Mouse (Mus musculus) MEL (cell line): ENCODE data around the gene Hgfac. TPM values are rescaled to one million over a fixed set of nuclear protein-coding genes. Genes with fewer than 3 reads are reported as not detected.

Experiments used
- DNase-seq: peaks from one replicate; pipeline ENCODE4 v3.0.0; 2011; ENCODE audit warnings: low read depth, low spot score
- H3K27ac ChIP-seq: 2 replicates; pipeline ENCODE4 v1.5.1; 2012; ENCODE audit warnings: low read depth, mild to moderate bottlenecking, control low read depth, low read length, moderate library complexity; ENCODE audit not compliant: control insufficient read depth
- H3K27me3 ChIP-seq, 2 experiments: fragments of 150-350 bp in 1 of 2; sonication (generic) in 1 of 2; 2 replicates each; pipeline ENCODE4 v1.6.1; 2012; ENCODE audit warnings: low read length in 2 of 2, mild to moderate bottlenecking in 2 of 2, improper control_type of control experiment in 1 of 2, moderate library complexity in 1 of 2; ENCODE audit not compliant: insufficient read depth in 2 of 2, control insufficient read depth in 1 of 2
- H3K36me3 ChIP-seq, 2 experiments: 2 replicates each; pipeline ENCODE4 v1.6.1; 2012 to 2014; ENCODE audit warnings: low read length in 2 of 2, improper control_type of control experiment in 1 of 2, inconsistent platforms in 1 of 2, mild to moderate bottlenecking in 1 of 2; ENCODE audit not compliant: insufficient read depth in 2 of 2, control insufficient read depth in 1 of 2
- H3K4me1 ChIP-seq, 2 experiments: fragments of 150-350 bp in 1 of 2; sonication (generic) in 1 of 2; 2 replicates each; pipeline ENCODE4 v1.6.1; 2012; ENCODE audit warnings: low read length in 2 of 2, improper control_type of control experiment in 1 of 2, mild to moderate bottlenecking in 1 of 2; ENCODE audit not compliant: insufficient read depth in 2 of 2, control insufficient read depth in 1 of 2
- H3K4me3 ChIP-seq, 2 experiments: fragments of 150-350 bp in 1 of 2; sonication (generic) in 1 of 2; 2 replicates each; pipeline ENCODE4 v1.5.1; 2012; ENCODE audit warnings: low read depth in 2 of 2, low read length in 2 of 2, mild to moderate bottlenecking in 2 of 2, moderate library complexity in 2 of 2, control low read depth in 1 of 2, improper control_type of control experiment in 1 of 2; ENCODE audit not compliant: control insufficient read depth in 1 of 2, insufficient read depth in 1 of 2
- H3K79me2 ChIP-seq: 2 replicates; pipeline ENCODE4 v1.6.1; 2012; ENCODE audit warnings: mild to moderate bottlenecking, low read length, moderate library complexity; ENCODE audit not compliant: control insufficient read depth, poor library complexity, insufficient read depth
- H3K9ac ChIP-seq: 2 replicates; pipeline ENCODE4 v1.6.1; 2012; ENCODE audit warnings: low read depth, mild to moderate bottlenecking, control low read depth, low read length, moderate library complexity; ENCODE audit not compliant: control insufficient read depth, poor library complexity, severe bottlenecking
- H3K9me3 ChIP-seq: fragments of 150-350 bp; sonication (generic); replicated peaks from 2 replicates; pipeline ENCODE4 v1.6.1; 2012; ENCODE audit warnings: mild to moderate bottlenecking, low read length, improper control_type of control experiment, moderate library complexity; ENCODE audit not compliant: insufficient read depth
- BHLHE40 ChIP-seq: IDR thresholded peaks from 2 replicates; pipeline ENCODE4 v1.6.1; 2012; ENCODE audit warnings: low read depth, mild to moderate bottlenecking, inconsistent platforms, low read length, improper control_type of control experiment, borderline replicate concordance
- CHD1 ChIP-seq: IDR thresholded peaks from 2 replicates; pipeline ENCODE4 v1.6.1; 2012; ENCODE audit warnings: low read depth, mild to moderate bottlenecking, inconsistent platforms, low read length, improper control_type of control experiment
- CTCF ChIP-seq, 3 experiments: IDR thresholded peaks in 2 of 3; conservative IDR thresholded peaks in 1 of 3; 2 replicates each; pipeline ENCODE4 v1.5.1; 2011 to 2012; ENCODE audit warnings: low read length in 3 of 3, low read depth in 2 of 3, mild to moderate bottlenecking in 2 of 3, improper control_type of control experiment in 1 of 3, inconsistent platforms in 1 of 3, mixed read lengths in 1 of 3, moderate library complexity in 1 of 3; ENCODE audit not compliant: control insufficient read depth in 1 of 3, insufficient read depth in 1 of 3, poor library complexity in 1 of 3, severe bottlenecking in 1 of 3
- ELF1 ChIP-seq: IDR thresholded peaks from 2 replicates; pipeline ENCODE4 v1.6.1; 2014; ENCODE audit warnings: low read depth, mild to moderate bottlenecking, inconsistent platforms, low read length, improper control_type of control experiment, moderate library complexity
- ETS1 ChIP-seq: IDR thresholded peaks from 2 replicates; pipeline ENCODE4 v1.6.1; 2012; ENCODE audit warnings: low read depth, mild to moderate bottlenecking, inconsistent platforms, low read length, improper control_type of control experiment, moderate library complexity
- HCFC1 ChIP-seq: IDR thresholded peaks from 2 replicates; pipeline ENCODE4 v1.6.1; 2012; ENCODE audit warnings: low read depth, mild to moderate bottlenecking, inconsistent platforms, low read length, improper control_type of control experiment, moderate library complexity
- MAZ ChIP-seq: IDR thresholded peaks from 2 replicates; pipeline ENCODE4 v1.6.1; 2012; ENCODE audit warnings: low read depth, mild to moderate bottlenecking, inconsistent platforms, low read length, improper control_type of control experiment
- MEF2A ChIP-seq: IDR thresholded peaks from 2 replicates; pipeline ENCODE4 v1.6.1; 2014; ENCODE audit warnings: low read depth, mild to moderate bottlenecking, inconsistent platforms, low read length, improper control_type of control experiment; ENCODE audit not compliant: poor library complexity, insufficient replicate concordance, severe bottlenecking; ENCODE audit errors: extremely low read depth
- NELFE ChIP-seq: IDR thresholded peaks from 2 replicates; pipeline ENCODE4 v1.6.1; 2011; ENCODE audit warnings: low read depth, low read length, improper control_type of control experiment
- POLR2A ChIP-seq, 2 experiments: IDR thresholded peaks; 2 replicates each; pipeline ENCODE4 v1.6.1; 2011 to 2012; ENCODE audit warnings: low read length in 2 of 2, mild to moderate bottlenecking in 2 of 2, control low read depth in 1 of 2, improper control_type of control experiment in 1 of 2, low read depth in 1 of 2, moderate library complexity in 1 of 2; ENCODE audit not compliant: control insufficient read depth in 1 of 2, insufficient read depth in 1 of 2, poor library complexity in 1 of 2
- POLR2AphosphoS5 ChIP-seq: IDR thresholded peaks from 2 replicates; pipeline ENCODE4 v1.6.1; 2012; ENCODE audit warnings: low read depth, borderline replicate concordance, mild to moderate bottlenecking, inconsistent platforms, low read length, moderate library complexity, mixed read lengths
- RAD21 ChIP-seq: IDR thresholded peaks from 2 replicates; pipeline ENCODE4 v1.6.1; 2011; ENCODE audit warnings: mild to moderate bottlenecking, low read depth, low read length, improper control_type of control experiment
- RCOR1 ChIP-seq: IDR thresholded peaks from 2 replicates; pipeline ENCODE4 v1.6.1; 2012; ENCODE audit warnings: low read depth, mild to moderate bottlenecking, inconsistent platforms, low read length, improper control_type of control experiment
- SIN3A ChIP-seq: IDR thresholded peaks from 2 replicates; pipeline ENCODE4 v1.6.1; 2012; ENCODE audit warnings: low read length, improper control_type of control experiment, inconsistent platforms
- SMC3 ChIP-seq: IDR thresholded peaks from 2 replicates; pipeline ENCODE4 v1.6.1; 2011; ENCODE audit warnings: low read depth, low read length, improper control_type of control experiment
- TAL1 ChIP-seq: IDR thresholded peaks from 2 replicates; pipeline ENCODE4 v1.6.1; 2012; ENCODE audit warnings: mild to moderate bottlenecking, inconsistent platforms, low read length, moderate library complexity, mixed read lengths
- TBP ChIP-seq: IDR thresholded peaks from 2 replicates; pipeline ENCODE4 v1.8.0; 2011; ENCODE audit warnings: low read depth, low read length, improper control_type of control experiment
- ZNF384 ChIP-seq: IDR thresholded peaks from 2 replicates; pipeline ENCODE4 v1.6.1; 2012; ENCODE audit warnings: low read depth, mild to moderate bottlenecking, inconsistent platforms, low read length, improper control_type of control experiment
- polyA plus RNA-seq, 2 experiments: library from polyadenylated mRNA; stranded (reverse) in 1 of 2; unstranded in 1 of 2; fragments of >175 nt in 1 of 2; fragments of >200 nt in 1 of 2; gene quantifications; 2 replicates each; pipeline versions ENCODE4 v1.2.1 to v1.2.4; 2012; ENCODE audit warnings: low replicate concordance in 2 of 2, low read depth in 1 of 2; ENCODE audit not compliant: insufficient read length in 2 of 2, insufficient read depth in 1 of 2, missing spikeins in 1 of 2
- total RNA-seq: library from RNA; depleted of rRNA; stranded (reverse); fragments of 300-350 nt; gene quantifications from 2 replicates; pipeline ENCODE4 v1.2.3, GENCODE M21; 2012

Hgfac gene
- total and polyA plus RNA-seq, 3 experiments = 0.62 to 1.6 TPM; not detected in 1

DNA sequence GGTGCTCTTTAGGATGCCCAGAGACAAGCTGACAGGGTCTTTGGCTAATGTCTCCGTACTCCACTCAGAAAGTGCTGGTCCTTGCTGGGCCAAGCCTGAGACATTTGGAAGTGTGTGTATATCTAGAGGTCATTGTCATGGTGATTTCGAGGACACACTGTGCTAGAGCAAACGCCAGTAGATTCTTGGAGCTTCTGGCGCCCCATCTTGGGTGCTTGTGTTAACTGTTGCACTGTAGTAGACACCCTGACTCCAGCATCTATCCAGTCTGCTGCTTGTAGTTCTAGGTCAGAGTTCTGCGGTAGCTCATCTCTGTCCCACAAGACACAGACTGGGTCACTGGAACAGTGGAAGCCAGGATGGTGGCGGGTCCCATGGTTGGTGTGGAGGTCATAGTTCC lies 30.5 kb downstream of the Hgfac start:
- H3K9me3 ChIP-seq = no peaks in the 10 kb centered on the region
- DNase-seq = no peak
- TF ChIP-seq MEF2A = no peak
- TF ChIP-seq HCFC1 = no peak
- TF ChIP-seq ETS1 = no peak
- no peak for TF ChIP-seq RCOR1
- TF ChIP-seq, all 39 proteins: peak for 0
- Histone ChIP-seq H3K4me3 (no peak overlapping the region), H3K27me3 (peaks cover 0 to 1% of the 10 kb centered on the region in 2 experiments; a peak in 2 of 4 replicates), H3K36me3 (no peaks in the 10 kb centered on the region), H3K79me2 (no peaks in the 10 kb centered on the region), H3K9ac (no peak overlapping the region), H3K4me1 (no peaks in the 10 kb centered on the region), H3K27ac (no peak overlapping the region)

DNA sequence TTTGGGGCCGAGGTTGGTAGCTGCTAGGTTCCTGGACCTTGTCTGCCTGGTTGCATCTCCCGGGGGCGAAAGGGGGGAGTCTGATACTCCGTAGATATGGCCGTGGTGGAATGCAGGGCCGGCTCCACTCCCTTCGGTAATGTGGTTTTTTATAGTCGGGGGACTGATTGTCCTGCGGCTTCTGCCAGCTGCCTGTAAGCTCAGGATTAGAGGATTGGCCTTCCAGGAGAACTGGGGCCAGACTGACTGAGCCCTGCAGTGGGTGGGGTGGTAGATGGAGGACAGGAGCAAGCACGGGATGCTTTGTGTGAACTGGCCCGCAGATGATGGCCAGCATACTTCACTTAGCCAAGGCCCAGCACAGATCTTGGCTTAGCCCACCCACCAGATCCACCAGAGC lies 31.9 kb downstream of the Hgfac start:
- no peaks in the 10 kb centered on the region for H3K79me2 ChIP-seq
- H3K9me3 ChIP-seq = no peaks in the 10 kb centered on the region
- H3K4me3 ChIP-seq = no peak overlapping the region
- no peak overlapping the region for H3K9ac ChIP-seq
- H3K27ac ChIP-seq = no peak overlapping the region
- no peak for DNase-seq
- peaks cover 0 to 1% of the 10 kb centered on the region in 2 experiments; a peak in 2 of 4 replicates for H3K27me3 ChIP-seq
- no peaks in the 10 kb centered on the region for H3K4me1 ChIP-seq
- TF ChIP-seq TAL1 = no peak
- TF ChIP-seq MAZ = no peak
- TF ChIP-seq ELF1 = no peak
- no peak for TF ChIP-seq NELFE
- H3K36me3 ChIP-seq = no peaks in the 10 kb centered on the region

- H3K4me1 ChIP-seq = no peaks in the 10 kb centered on the region
- H3K36me3 ChIP-seq = no peaks in the 10 kb centered on the region
- no peaks in the 10 kb centered on the region for H3K9me3 ChIP-seq
- TF ChIP-seq ETS1 = no peak
- TF ChIP-seq HCFC1 = no peak
- no peak overlapping the region for H3K4me3 ChIP-seq
- DNase-seq = no peak
- no peaks in the 10 kb centered on the region for H3K79me2 ChIP-seq
- no peak overlapping the region for H3K27ac ChIP-seq
- H3K9ac ChIP-seq = no peak overlapping the region
- H3K27me3 ChIP-seq = peaks cover 0 to 1% of the 10 kb centered on the region in 2 experiments; a peak in 2 of 4 replicates
Measured at GRCm38 (mm10) chr5:35073992-35074391, 32.7 kb downstream of the Hgfac start.

DNA sequence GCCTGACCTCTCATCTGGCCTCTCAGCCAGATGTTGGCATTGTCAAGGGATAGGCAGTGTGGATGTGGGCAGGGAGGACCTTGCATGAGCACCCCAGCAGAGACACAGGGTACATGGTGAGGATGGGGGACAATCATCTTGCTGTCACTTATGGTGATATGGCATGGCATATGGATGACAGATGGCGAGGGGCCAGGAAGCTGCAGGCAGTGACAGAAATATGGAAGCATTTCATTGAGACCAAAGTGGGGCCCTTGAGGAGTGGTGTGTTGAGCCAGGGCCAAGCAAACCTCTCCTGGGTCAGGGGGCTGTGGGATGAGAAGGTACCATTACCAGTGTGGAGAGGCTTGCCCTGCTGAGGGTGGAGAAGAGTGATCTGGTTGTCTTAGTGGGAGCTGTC lies 35.1 kb downstream of the Hgfac start:
- Histone ChIP-seq H3K4me1 (no peaks in the 10 kb centered on the region), H3K27ac (no peak overlapping the region), H3K4me3 (no peak overlapping the region)
- TF ChIP-seq ZNF384 (no peak), POLR2A (IDR thresholded peaks at IDR 0.05; ENCODE audit: control insufficient read depth in 1 of 2, insufficient read depth in 1 of 2, low read depth in 1 of 2, low read length in 2 of 2, poor library complexity in 1 of 2) (no peak), POLR2AphosphoS5 (no peak), HCFC1 (no peak), BHLHE40 (no peak), ETS1 (no peak), CTCF (IDR thresholded peaks at IDR 0.05 in 2 of 3, conservative IDR thresholded peaks at IDR 0.05 in 1 of 3; ENCODE audit: control insufficient read depth in 1 of 3, insufficient read depth in 1 of 3, low read depth in 2 of 3, low read length in 3 of 3, poor library complexity in 1 of 3, severe bottlenecking in 1 of 3) (no peak), TAL1 (no peak), CHD1 (no peak), SIN3A (no peak), TBP (no peak), RAD21 (no peak), SMC3 (no peak)
- TF ChIP-seq, all 39 proteins: peak for 0
- Histone ChIP-seq H3K27me3 (no peaks in the 10 kb centered on the region; a peak in 1 of 4 replicates), H3K9me3 (no peaks in the 10 kb centered on the region), H3K79me2 (no peaks in the 10 kb centered on the region), H3K36me3 (no peaks in the 10 kb centered on the region), H3K9ac (no peak overlapping the region)
- no peak for DNase-seq
